Mouse (Mus musculus): ENCODE results near the gene Rpl7l1.
A peak's percentile ranks its signal among the peaks of the same experiment; 100 is the strongest.

Rpl7l1 gene

GRCm38 (mm10) chr17:46741305-46741704 lies 41.2 kb downstream of the Rpl7l1 start:
- no peak for DNase-seq (ENCODE audit: extremely low spot score, low spot score)

DNA sequence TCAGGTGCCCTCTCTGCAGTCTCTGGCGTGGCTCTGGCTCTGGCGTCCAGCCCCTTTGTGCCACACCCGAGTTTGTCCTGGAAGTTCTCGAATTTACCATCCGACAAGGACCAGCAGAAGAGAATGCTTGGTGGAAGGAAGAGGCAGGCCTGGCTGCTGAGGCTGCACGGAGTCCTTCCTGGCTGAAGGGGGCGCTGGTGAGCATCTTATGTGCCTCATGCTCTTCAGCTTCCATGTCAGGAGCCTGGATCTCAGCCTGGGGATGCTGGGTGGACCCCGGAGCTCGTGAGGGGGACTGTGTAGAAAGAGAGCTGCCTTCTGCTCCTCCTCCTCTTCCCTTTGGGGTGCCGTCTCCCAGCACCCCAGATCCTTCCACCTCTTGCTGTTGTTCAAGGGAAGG lies 46.3 kb downstream of the Rpl7l1 start:
- DNase-seq (ENCODE audit: extremely low spot score, low spot score): peak; percentile 33

DNA sequence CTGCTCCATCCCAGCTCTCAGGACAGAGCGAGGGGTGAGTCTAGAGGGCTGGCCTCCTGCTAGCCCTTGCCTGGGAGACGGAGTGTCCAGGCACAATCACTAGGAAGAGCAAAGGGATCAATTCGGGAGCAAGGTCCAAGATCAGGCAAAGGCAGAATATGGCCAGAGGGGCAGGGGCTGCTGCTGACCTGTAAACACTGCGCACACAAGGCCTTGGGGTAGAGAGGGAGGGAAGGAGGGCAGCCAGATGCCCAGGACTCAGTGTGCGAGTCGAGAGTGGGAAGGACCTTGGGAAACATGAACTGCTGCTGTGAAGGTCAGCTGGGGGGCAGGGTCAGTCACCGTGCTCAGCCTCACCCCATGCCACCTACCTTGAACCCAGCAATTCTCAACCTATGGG lies 47.2 kb downstream of the Rpl7l1 start:
- no peak for DNase-seq (ENCODE audit: extremely low spot score, low spot score)

DNA sequence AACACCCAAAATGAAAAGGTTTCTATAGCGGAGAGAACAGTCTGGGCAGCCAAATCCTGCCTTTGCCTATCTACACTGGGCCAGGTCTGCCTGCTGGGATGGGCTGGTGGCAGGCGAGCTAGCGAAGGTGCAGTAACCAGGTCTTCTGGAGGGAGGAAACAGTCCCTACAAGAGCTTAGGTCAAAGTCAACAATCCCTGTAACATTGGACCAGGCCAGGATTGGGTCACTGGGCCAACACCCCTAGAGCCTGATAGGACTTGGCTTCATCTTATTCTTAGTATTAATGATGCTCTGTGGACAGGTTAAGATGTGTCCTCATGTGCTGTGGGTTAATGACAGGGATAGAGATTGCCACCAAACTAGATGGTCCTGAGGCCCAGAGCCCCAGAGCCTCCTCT lies 48.4 kb downstream of the Rpl7l1 start:
- no peak for DNase-seq (ENCODE audit: extremely low spot score, low spot score)

GRCm38 (mm10) chr17:46728904-46729318 lies 53.6 kb downstream of the Rpl7l1 start, which contains the start of gene Gnmt:
Gene Gnmt (minus strand): TSS chr17:46729168.
- DNase-seq (ENCODE audit: extremely low spot score, low spot score): no peak

DNA sequence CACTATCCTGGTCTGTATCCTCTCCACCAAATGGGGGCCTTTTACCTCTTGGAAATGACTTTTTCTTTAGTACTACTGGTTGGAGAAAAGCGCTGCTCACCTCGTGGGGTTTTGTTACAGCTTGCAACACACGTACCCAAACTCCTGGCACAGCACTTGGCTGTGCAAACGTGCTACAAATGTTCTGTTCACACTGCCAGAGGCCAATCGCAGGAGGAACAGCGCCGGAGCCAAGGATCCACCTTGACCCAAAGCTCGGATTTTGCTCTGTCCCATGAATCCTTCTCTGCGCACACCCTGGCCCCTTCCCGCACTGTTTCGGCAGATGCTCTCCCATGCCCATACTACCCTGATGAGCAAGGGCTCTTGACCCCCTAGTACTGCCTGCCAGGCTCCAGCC lies 54.0 kb downstream of the Rpl7l1 start:
- DNase-seq (ENCODE audit: extremely low spot score, low spot score): no peak

DNA sequence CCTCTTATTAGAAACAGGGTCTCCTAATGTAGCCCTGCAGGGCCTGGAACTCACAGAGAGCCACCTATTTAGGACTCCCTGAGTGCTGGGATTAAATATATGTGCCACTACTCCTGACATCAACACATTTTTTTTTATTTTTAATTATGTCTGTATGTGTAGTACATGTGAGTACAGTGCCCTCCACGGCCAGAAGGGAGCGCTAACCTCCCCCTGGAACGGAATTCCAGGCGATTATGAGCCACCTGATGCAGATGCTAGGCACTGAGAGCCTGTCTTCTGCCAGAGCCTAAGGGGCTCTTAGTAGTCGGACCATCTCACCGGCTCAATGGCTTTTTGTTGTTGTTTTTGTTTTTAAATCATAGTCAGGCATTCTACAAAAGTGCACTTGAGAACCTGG lies 54.5 kb downstream of the Rpl7l1 start:
- no peak for DNase-seq (ENCODE audit: extremely low spot score, low spot score)

DNA sequence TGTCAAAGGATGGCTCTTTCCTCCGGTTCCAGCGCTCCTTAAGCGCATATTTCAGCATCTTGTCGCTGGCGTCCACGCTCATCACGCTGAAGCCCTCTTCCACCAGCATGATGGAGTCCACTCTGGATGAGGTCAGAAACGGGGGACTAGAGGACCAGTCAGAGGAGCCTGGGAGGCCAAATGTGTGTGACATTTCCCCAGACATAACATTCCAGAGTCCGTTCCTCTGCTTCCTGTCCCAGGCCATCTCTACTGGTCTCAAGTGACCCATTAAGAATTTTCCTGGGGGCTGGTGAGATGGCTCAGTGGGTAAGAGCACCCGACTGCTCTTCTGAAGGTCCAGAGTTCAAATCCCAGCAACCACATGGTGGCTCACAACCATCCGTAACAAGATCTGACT lies 55.2 kb downstream of the Rpl7l1 start:
- DNase-seq (ENCODE audit: extremely low spot score, low spot score): no peak

DNA sequence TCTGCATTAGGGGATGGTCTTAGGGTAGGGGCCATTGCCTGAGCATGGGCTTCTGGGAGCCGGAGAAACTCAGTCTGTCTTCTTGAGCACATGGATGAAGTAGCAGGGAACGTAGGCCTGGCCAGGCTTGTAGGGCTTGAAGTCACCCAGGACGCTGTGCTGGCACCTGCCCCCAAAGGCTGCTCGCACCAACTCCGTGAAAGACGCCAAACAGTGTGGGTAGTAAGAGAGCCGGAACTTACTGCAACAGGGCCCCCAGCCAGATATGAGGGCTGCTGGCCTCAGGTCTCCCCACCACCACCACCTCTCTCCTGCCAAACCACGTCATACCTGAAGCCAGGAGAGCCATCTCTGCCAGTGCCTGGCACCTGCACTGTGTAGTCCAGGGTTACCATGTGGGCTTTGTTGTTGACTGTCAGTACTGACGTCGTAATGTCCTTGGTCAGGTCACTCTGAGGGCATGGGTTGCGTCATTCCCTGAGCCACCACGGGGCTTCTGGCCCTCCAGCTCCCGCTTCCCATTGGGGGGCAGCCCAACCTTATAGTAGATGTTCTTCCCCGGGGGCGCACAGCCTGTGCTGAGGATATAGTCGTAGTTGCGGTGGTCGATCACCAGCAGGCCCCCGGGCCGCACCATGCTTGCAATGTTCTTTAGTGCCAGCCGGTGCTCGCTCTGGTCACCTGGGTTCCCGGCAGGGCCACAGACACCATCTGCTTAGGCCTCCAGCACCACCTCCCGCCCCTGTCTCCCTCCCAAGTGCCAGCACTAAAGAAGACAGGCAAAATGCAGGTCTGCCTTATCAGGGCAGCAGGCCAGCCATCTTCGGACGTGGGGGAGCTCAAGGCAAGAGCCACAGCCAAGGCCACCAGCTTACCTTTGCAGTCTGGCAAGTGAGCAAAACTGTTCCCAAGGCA lies 56.5 kb downstream of the Rpl7l1 start:
- DNase-seq (ENCODE audit: extremely low spot score, low spot score): no peak

GRCm38 (mm10) chr17:46725273-46725672 lies 57.2 kb downstream of the Rpl7l1 start:
- peak; percentile 35 for DNase-seq (ENCODE audit: extremely low spot score, low spot score)

GRCm38 (mm10) chr17:46724477-46725084 lies 57.9 kb downstream of the Rpl7l1 start:
- DNase-seq (ENCODE audit: extremely low spot score, low spot score): no peak
